Mouse (Mus musculus) ES-Bruce4 (cell line): ENCODE results near the gene Psmb5.

Source experiments
- CTCF ChIP-seq: IDR thresholded peaks from one replicate; pipeline ENCODE4 v1.8.1; 2011; ENCODE audit warnings: low read depth, low read length
- POLR2A ChIP-seq: IDR thresholded peaks from one replicate; pipeline ENCODE4 v1.8.1; 2011; ENCODE audit warnings: low read length; ENCODE audit not compliant: insufficient read depth

GRCm38 (mm10) chr14:54624976-54625375, 7.2 kb upstream of the Psmb5 start:
- no peak for TF ChIP-seq POLR2A
- no peak for TF ChIP-seq CTCF
